Mouse (Mus musculus) forebrain, embryonic 11.5 days (tissue): ENCODE results near the gene Cep112. TPM values are rescaled to one million over a fixed set of nuclear protein-coding genes. Genes with fewer than 3 reads are reported as not detected.

ENCODE experiments used
- ATAC-seq: fragments of 200-750 bp; cut with Nextera tagmentation; replicated peaks from 2 replicates; pipeline ENCODE4 v1.8.0; 2017; ENCODE audit warnings: moderate TSS enrichment; ENCODE audit not compliant: low FRiP score
- DNase-seq: peaks from one replicate; pipeline ENCODE4 v3.0.0-alpha.2; 2017; ENCODE audit warnings: low spot score
- H3K27ac ChIP-seq: fragments of 300-500 bp; sonication (generic); 2 replicates; pipeline ENCODE4 v1.5.1; 2014; ENCODE audit warnings: low read depth, low read length
- H3K27me3 ChIP-seq: fragments of 300-500 bp; sonication (generic); 2 replicates; pipeline ENCODE4 v1.6.1; 2014; ENCODE audit warnings: mild to moderate bottlenecking, low read length, mixed read lengths; ENCODE audit not compliant: control insufficient read depth, insufficient read depth
- H3K36me3 ChIP-seq: fragments of 300-500 bp; sonication (generic); 2 replicates; pipeline ENCODE4 v1.6.1; 2014; ENCODE audit warnings: mild to moderate bottlenecking, low read length, moderate library complexity, mixed read lengths; ENCODE audit not compliant: control insufficient read depth, insufficient read depth
- H3K4me1 ChIP-seq: fragments of 300-500 bp; sonication (generic); replicated peaks from 2 replicates; pipeline ENCODE4 v1.6.1; 2014; ENCODE audit warnings: low read length, mixed read lengths; ENCODE audit not compliant: control insufficient read depth, insufficient read depth
- H3K4me2 ChIP-seq: fragments of 300-500 bp; sonication (generic); 2 replicates; pipeline ENCODE4 v1.6.1; 2014; ENCODE audit warnings: low read depth, mild to moderate bottlenecking, low read length, moderate library complexity, mixed read lengths; ENCODE audit not compliant: severe bottlenecking
- H3K4me3 ChIP-seq: fragments of 300-500 bp; sonication (generic); 2 replicates; pipeline ENCODE4 v1.5.1; 2014; ENCODE audit warnings: low read depth, low read length
- H3K9ac ChIP-seq: fragments of 300-500 bp; sonication (generic); 2 replicates; pipeline ENCODE4 v1.6.1; 2014; ENCODE audit warnings: low read length
- H3K9me3 ChIP-seq: fragments of 300-500 bp; sonication (generic); 2 replicates; pipeline ENCODE4 v1.6.1; 2016; ENCODE audit warnings: low read length, mixed read lengths; ENCODE audit not compliant: control insufficient read depth
- WGBS: fragments of 180-500 bp; shearing (Covaris S2); extraction: QIAGEN DNeasy Blood & Tissue Kit; methylation state at CpG from one replicate; pipeline ENCODE4 v1.1.7; 2014; 5-methylcytosine and 5-hydroxymethylcytosine counted together
- polyA plus RNA-seq: library from polyadenylated mRNA; unstranded; fragments of >200 nt; fragmentation: Nextera tagmentation; extraction: Ambion mirVana; gene quantifications from 2 replicates; pipeline ENCODE4 v1.2.1, GENCODE M21; 2014

Cep112 gene
- polyA plus RNA-seq, 1 experiment from 2014 or later = 16.9 TPM

DNA sequence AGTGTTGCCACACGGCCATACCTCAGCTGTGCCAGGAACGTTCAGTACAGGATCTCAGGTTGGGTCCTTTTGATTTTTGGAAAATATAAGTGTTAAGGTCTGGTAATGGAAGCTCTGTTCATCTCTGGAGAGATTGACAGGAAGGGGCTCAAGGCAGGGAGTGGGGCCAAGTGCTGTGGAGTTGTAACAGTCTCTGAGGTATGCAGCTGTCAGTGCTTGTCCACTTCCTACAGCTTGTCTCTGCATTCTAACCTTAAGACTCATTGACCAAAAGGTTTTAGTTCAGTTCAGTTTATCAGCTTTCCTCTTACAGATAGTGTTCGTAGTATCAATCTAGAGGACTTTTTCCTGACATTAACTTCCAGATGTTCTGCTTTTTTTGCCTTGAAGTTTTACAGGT lies 384.6 kb downstream of the Cep112 start:
- ATAC-seq (no peak), DNase-seq (no peak)
- H3K4me1 ChIP-seq = peaks cover 5% of the 10 kb centered on the region; the same call in 1 of the 2 replicates
- no peak overlapping the region for H3K27ac ChIP-seq
- no peak overlapping the region for H3K9ac ChIP-seq
- no peak overlapping the region for H3K4me2 ChIP-seq
- no peaks in the 10 kb centered on the region for H3K36me3 ChIP-seq
- no peaks in the 10 kb centered on the region for H3K27me3 ChIP-seq
- no peaks in the 10 kb centered on the region for H3K9me3 ChIP-seq
- 90% methylated on average over 3 of the region's 3 CpGs for WGBS
- H3K4me3 ChIP-seq = no peak overlapping the region

DNA sequence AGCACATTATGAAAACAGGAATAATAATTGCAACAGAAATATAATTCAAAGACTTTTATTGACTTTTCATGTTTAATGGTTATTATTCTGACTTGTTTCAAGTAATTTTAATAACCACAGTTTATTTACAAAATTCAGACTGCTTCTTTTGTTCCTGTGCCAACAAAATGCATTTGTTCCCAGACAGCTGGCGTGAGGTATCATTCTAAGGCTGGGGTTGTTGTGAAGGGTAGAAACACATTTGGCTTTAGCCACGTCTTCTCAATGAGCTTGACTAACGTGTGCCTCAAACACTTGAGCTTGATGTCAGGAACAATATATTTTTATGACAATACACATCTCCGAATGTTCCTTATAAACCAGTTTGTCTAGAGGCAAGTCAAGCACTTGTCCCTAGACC lies 396.8 kb downstream of the Cep112 start:
- Histone ChIP-seq H3K4me1 (no peaks in the 10 kb centered on the region), H3K4me2 (no peak overlapping the region), H3K36me3 (no peaks in the 10 kb centered on the region), H3K9ac (no peak overlapping the region), H3K9me3 (no peaks in the 10 kb centered on the region; the same call in 1 of the 2 replicates), H3K4me3 (no peak overlapping the region), H3K27me3 (no peaks in the 10 kb centered on the region), H3K27ac (no peak overlapping the region)
- no peak for DNase-seq
- ATAC-seq = no peak
- WGBS = 62% methylated on average over 4 of the region's 4 CpGs

DNA sequence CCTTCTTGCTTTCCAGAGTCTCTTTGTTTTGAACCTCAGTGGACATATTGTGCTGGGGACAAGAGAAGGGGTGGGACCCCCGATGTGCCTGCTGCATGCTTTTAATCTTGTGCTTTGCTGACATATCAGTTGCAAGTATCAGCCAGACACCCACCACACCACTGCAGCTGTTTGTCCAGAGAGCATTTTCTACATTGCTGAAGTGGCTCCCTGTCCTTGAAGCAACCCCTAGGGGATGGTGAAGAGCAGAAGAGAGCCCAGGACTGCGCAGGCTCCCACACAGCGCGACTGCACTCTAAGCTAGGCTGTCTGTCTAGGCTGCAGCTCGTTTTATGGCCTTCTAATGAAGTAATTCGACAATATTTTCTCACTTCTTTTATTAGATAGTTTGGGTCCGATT lies 397.3 kb downstream of the Cep112 start:
- Histone ChIP-seq H3K27ac (no peak overlapping the region), H3K4me3 (no peak overlapping the region), H3K36me3 (no peaks in the 10 kb centered on the region), H3K4me2 (no peak overlapping the region), H3K9ac (no peak overlapping the region), H3K27me3 (no peaks in the 10 kb centered on the region), H3K4me1 (no peaks in the 10 kb centered on the region), H3K9me3 (no peaks in the 10 kb centered on the region; the same call in 1 of the 2 replicates)
- DNase-seq (no peak), ATAC-seq (no peak)
- 69% methylated on average over 7 of the region's 7 CpGs for WGBS

DNA sequence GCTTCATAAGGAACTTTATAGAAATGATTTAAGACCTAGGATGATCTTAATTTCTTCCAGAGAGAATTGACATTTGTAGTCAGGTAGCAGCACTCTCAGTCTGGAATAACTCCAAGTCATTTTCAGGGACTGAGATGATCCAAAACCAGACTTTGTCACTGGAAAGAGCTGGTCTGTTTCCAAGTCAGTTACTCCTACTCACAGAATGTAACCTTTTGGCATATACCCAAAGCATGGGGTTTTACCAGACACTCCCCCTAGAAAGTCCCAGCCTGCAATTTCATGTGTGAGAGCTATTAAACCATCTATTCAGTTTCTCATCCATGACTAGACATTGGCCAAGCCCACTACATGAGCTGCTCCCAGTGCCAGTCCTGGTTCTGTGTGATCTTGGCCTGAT lies 402.3 kb downstream of the Cep112 start:
- Histone ChIP-seq H3K27ac (no peak overlapping the region), H3K4me3 (no peak overlapping the region), H3K9ac (no peak overlapping the region), H3K9me3 (no peaks in the 10 kb centered on the region; the same call in 1 of the 2 replicates), H3K36me3 (no peaks in the 10 kb centered on the region), H3K27me3 (no peaks in the 10 kb centered on the region), H3K4me1 (no peaks in the 10 kb centered on the region), H3K4me2 (no peak overlapping the region)
- ATAC-seq (no peak), DNase-seq (no peak)

DNA sequence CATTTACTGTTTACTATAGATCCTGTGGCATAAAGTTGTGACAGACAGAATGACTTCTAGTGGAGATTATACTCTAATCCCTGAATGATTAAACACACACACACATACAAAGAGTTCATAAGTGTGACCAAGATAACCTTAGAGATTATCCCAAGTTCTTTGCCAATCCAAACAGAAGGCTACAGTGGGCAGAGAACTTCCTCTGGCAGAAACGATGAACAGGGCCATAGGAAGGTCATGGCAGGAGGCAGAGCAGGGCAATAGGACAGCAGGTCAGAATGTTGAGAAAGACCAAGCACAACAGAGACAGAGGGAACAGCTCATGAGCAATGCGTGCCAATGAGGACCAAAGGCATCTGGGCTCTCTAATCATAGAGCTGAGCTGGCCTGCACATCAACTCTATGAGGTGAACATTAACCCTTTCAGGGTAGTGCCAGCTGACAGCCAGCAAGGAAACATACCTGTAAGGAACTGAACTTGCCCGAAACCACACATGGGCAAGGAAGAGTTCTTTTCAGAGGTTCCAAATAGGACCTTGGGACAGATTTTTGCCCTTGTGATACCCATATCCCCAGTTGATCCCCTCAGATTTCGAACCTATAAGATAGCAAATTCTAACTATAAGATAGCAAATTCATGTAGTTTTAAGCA lies 403.5 kb downstream of the Cep112 start:
- DNase-seq (no peak), ATAC-seq (no peak)
- H3K9me3 ChIP-seq = no peaks in the 10 kb centered on the region; the same call in 1 of the 2 replicates
- H3K9ac ChIP-seq = no peak overlapping the region
- H3K4me2 ChIP-seq = no peak overlapping the region
- 79% methylated on average over 4 of the region's 4 CpGs for WGBS
- H3K4me3 ChIP-seq = no peak overlapping the region
- H3K4me1 ChIP-seq = no peaks in the 10 kb centered on the region
- no peaks in the 10 kb centered on the region for H3K36me3 ChIP-seq
- H3K27ac ChIP-seq = no peak overlapping the region
- no peaks in the 10 kb centered on the region for H3K27me3 ChIP-seq

DNA sequence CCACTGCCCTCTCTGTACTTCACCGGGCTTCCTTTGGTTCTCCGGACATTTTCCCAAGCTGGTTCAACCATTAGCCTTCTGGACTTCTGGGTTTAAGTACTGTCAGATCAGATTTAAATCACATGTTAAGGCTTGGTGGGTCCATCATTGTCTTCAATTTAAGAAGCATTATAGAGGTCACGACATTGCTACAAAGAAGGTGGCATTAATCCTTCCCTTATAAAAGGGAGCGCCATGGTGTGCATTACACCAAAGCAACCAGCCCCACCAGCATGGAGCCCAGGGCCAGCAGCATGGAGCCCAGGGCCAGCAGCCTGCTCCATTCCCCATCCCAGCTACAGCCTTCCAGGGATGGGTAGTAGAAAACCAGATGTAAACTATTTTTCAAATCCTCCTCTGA lies 411.7 kb downstream of the Cep112 start:
- Histone ChIP-seq H3K9me3 (no peaks in the 10 kb centered on the region), H3K9ac (no peak overlapping the region), H3K4me1 (no peaks in the 10 kb centered on the region; the same call in 1 of the 2 replicates), H3K4me3 (no peak overlapping the region), H3K36me3 (no peaks in the 10 kb centered on the region), H3K27ac (no peak overlapping the region), H3K4me2 (no peak overlapping the region), H3K27me3 (no peaks in the 10 kb centered on the region)
- ATAC-seq = no peak; the same call in 1 of the 2 replicates
- 26% methylated on average over 4 of the region's 4 CpGs for WGBS
- no peak for DNase-seq

DNA sequence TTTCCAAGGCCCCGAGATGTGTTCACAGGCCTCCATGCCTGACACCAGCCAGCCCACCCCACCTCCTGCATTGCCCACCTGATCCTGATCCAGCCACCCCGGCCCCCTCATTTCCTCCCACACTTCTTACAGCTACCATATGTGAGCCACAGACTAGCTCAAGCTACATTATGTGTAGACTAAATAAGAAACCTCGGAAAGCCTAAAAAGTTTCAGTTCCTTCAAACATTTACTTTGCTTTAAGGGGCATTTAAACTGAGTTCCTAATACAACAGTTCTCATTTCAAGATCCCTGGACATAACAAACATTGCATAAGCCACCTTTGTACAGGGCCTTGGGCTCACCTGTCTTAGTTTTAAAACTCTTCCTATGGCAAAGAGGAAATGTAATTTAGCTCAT lies 415.2 kb downstream of the Cep112 start:
- Histone ChIP-seq H3K9me3 (no peaks in the 10 kb centered on the region), H3K9ac (no peak overlapping the region), H3K4me3 (no peak overlapping the region), H3K27me3 (no peaks in the 10 kb centered on the region), H3K27ac (no peak overlapping the region), H3K4me2 (no peak overlapping the region), H3K4me1 (no peaks in the 10 kb centered on the region; the same call in 1 of the 2 replicates), H3K36me3 (no peaks in the 10 kb centered on the region)
- 94% methylated on average over 3 of the region's 3 CpGs for WGBS
- DNase-seq (no peak), ATAC-seq (no peak)

DNA sequence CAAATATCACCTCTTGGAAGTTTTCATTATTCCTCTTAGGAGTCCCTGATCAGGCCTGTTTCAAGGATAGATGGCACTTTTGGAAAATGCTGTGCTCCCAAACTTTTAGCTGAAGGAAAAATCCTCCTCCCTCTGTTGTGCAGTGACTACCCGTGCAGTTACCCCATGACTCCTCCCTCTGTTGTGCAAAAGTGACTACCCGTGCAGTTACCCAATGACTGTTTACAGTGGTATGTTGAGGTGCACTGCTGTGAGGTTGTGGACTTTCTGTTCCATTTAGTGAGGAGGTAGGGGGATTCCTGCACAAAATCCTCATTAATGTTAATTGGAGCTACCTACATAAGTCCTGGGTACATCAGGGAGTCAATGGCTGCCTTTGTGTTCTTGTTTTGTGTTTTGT lies 417.8 kb downstream of the Cep112 start:
- no peak overlapping the region for H3K4me3 ChIP-seq
- no peaks in the 10 kb centered on the region for H3K27me3 ChIP-seq
- H3K9ac ChIP-seq = no peak overlapping the region
- ATAC-seq (no peak), DNase-seq (no peak)
- 42% methylated on average over 2 of the region's 2 CpGs for WGBS
- H3K27ac ChIP-seq = no peak overlapping the region
- H3K36me3 ChIP-seq = no peaks in the 10 kb centered on the region
- H3K9me3 ChIP-seq = no peaks in the 10 kb centered on the region
- no peak overlapping the region for H3K4me2 ChIP-seq
- H3K4me1 ChIP-seq = 0 out of 2 replicates have a peak, but pooled peaks cover 2% of the 10 kb centered on the region

DNA sequence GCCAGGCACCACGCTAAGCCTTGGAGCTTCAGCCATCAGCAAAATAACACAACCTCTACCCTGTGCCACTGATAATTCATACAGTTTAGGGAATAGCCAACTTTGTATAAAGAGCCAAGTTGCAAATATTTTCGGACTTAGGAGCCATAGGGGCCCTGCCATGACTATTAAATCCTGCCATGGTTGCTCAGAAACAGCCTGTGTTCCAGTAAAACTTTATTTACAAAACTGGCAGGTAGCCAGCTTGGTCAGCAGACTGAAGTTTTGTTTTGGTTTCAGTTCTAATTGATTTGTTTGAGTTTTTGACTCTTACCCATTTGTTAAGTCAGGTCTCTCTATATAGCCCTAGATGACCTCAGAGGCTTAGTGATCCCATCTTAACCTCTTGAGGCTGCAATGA lies 421.0 kb downstream of the Cep112 start:
- Histone ChIP-seq H3K27me3 (no peaks in the 10 kb centered on the region), H3K4me1 (0 out of 2 replicates have a peak, but pooled peaks cover 2% of the 10 kb centered on the region), H3K36me3 (no peaks in the 10 kb centered on the region), H3K9ac (no peak overlapping the region), H3K4me2 (no peak overlapping the region), H3K27ac (no peak overlapping the region), H3K9me3 (no peaks in the 10 kb centered on the region), H3K4me3 (no peak overlapping the region)
- ATAC-seq (no peak), DNase-seq (no peak)
- 75% methylated on average over 2 of the region's 2 CpGs for WGBS
